Mouse (Mus musculus) brain, embryonic 14.5 days (tissue): ENCODE measurements around the gene Hoxa5. TPM values are rescaled to one million over a fixed set of nuclear protein-coding genes. Genes with fewer than 3 reads are reported as not detected.

Experiments used
- DNase-seq: peaks from one replicate; pipeline ENCODE4 v3.0.0-alpha.2; 2011; ENCODE audit warnings: low read depth
- CTCF ChIP-seq: fragments of 200-500 bp; IDR thresholded peaks from 2 replicates; pipeline ENCODE4 v1.5.1; 2012; ENCODE audit warnings: inconsistent platforms, mild to moderate bottlenecking, moderate library complexity, borderline replicate concordance; ENCODE audit not compliant: insufficient read depth, insufficient read length; ENCODE audit errors: extremely low read depth
- POLR2A ChIP-seq: fragments of 200-500 bp; IDR thresholded peaks from 2 replicates; pipeline ENCODE4 v1.6.1; 2012; ENCODE audit warnings: mild to moderate bottlenecking, inconsistent platforms, borderline replicate concordance; ENCODE audit not compliant: poor library complexity, insufficient read depth, insufficient read length, severe bottlenecking; ENCODE audit errors: extremely low read depth
- polyA plus RNA-seq: library from polyadenylated mRNA; depleted of rRNA; stranded (reverse); fragments of >200 nt; gene quantifications from 2 replicates; pipeline ENCODE4 v1.2.3, GENCODE M21; 2012

Hoxa5 gene
- polyA plus RNA-seq, 1 experiment, result 47.1 TPM

- no peak for DNase-seq
- TF ChIP-seq CTCF, result no peak
- TF ChIP-seq POLR2A, result no peak
Observed at GRCm38 (mm10) chr6:52229558-52230416, 25.4 kb upstream of the Hoxa5 start.

- DNase-seq, result no peak
- TF ChIP-seq CTCF, result no peak
- no peak for TF ChIP-seq POLR2A
Observed at GRCm38 (mm10) chr6:52228475-52229465, 24.4 kb upstream of the Hoxa5 start.

- DNase-seq, result no peak
- TF ChIP-seq POLR2A (no peak), CTCF (no peak)
Observed at GRCm38 (mm10) chr6:52227470-52228222, 23.3 kb upstream of the Hoxa5 start.

GRCm38 (mm10) chr6:52226569-52227257 is 22.3 kb upstream of the Hoxa5 start:
- TF ChIP-seq CTCF (no peak), POLR2A (no peak)
- DNase-seq, result no peak

GRCm38 (mm10) chr6:52225612-52226568 is 21.5 kb upstream of the Hoxa5 start:
- DNase-seq, result no peak

GRCm38 (mm10) chr6:52224895-52225611 is 20.7 kb upstream of the Hoxa5 start:
- DNase-seq, result no peak
- TF ChIP-seq POLR2A, result no peak
- TF ChIP-seq CTCF, result no peak

More at GRCm38 (mm10) chr6:52225612-52226568, 21.5 kb upstream of the Hoxa5 start:
- TF ChIP-seq CTCF, result no peak
- no peak for TF ChIP-seq POLR2A

GRCm38 (mm10) chr6:52223939-52224760 is 19.8 kb upstream of the Hoxa5 start:
- no peak for TF ChIP-seq CTCF
- TF ChIP-seq POLR2A, result no peak
- no peak for DNase-seq

- no peak for TF ChIP-seq CTCF
- no peak for TF ChIP-seq POLR2A
- DNase-seq, result no peak
Observed at GRCm38 (mm10) chr6:52222729-52223128, 18.3 kb upstream of the Hoxa5 start.
